ENCODE assay signal across 24 mouse cellular contexts in the genomic region with DNA sequence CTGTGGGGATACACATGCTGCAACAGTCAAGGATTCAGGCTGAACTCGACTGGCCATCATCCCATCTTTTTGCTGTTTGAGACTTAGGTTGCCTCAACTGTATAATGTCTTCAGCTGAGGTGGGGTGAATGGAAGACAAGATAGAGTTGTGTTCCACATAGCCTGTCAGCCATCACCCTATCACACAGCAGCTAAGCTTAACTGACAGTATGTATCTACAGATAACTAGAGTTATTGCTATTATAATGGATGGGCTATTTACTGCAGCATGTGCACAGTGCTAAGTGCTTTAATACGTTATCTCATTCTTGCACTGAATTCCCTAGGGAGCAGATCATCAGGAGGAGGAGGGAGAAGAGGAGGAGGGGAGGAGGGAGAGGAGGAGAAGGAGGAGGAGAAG.
DNase-seq lines count a peak whose midpoint lies in the region; ATAC-seq lines count a peak whose summit lies in the region.
"Had no signal": no experiment of that assay in that cellular context is flagged by ENCODE, and none has a peak within 500 bp of the region (broad histone marks: within the 10 kb centered on the region; RNA-seq: fewer than 3 reads in every experiment).

No protein-coding gene starts in this region.

- 40% methylated on average over 2 of the region's 2 CpGs for WGBS in hindbrain, embryonic 15.5 days
- 77% methylated on average over 2 of the region's 2 CpGs for WGBS in hindbrain, embryonic 11.5 days
- 58% methylated on average over 2 of the region's 2 CpGs for WGBS in neural tube, embryonic 13.5 days
- WGBS in limb, embryonic 10.5 days, result 75% methylated on average over 2 of the region's 2 CpGs

- H3K4me3 ChIP-seq in hindbrain, embryonic 15.5 days, result no peak overlapping the region
- no peak overlapping the region for H3K4me3 ChIP-seq in hindbrain, embryonic 11.5 days (ENCODE audit: low read depth, low read length)
- H3K4me3 ChIP-seq in neural tube, embryonic 13.5 days, result no peak overlapping the region
- no peak overlapping the region for H3K4me3 ChIP-seq in limb, embryonic 10.5 days
- H3K4me3 ChIP-seq: embryonic facial prominence, embryonic 12.5 days; embryonic facial prominence, embryonic 15.5 days; heart, adult 2 months; heart, embryonic 10.5 days; heart, embryonic 13.5 days; hindbrain, embryonic 12.5 days had no signal

- H3K9ac ChIP-seq in hindbrain, embryonic 15.5 days, result no peak overlapping the region
- no peak overlapping the region for H3K9ac ChIP-seq in hindbrain, embryonic 11.5 days (ENCODE audit: low read depth, low read length)
- H3K9ac ChIP-seq in neural tube, embryonic 13.5 days, result no peak overlapping the region
- H3K9ac ChIP-seq: embryonic facial prominence, embryonic 12.5 days; embryonic facial prominence, embryonic 15.5 days; heart, embryonic 13.5 days; hindbrain, embryonic 12.5 days had no signal

- H3K4me2 ChIP-seq in hindbrain, embryonic 15.5 days, result no peak overlapping the region
- no peak overlapping the region for H3K4me2 ChIP-seq in hindbrain, embryonic 11.5 days (replicated peaks; ENCODE audit: low read depth, low read length)
- H3K4me2 ChIP-seq in neural tube, embryonic 13.5 days, result no peak overlapping the region
- H3K4me2 ChIP-seq: embryonic facial prominence, embryonic 12.5 days; embryonic facial prominence, embryonic 15.5 days; heart, embryonic 13.5 days; hindbrain, embryonic 12.5 days had no signal

- H3K4me1 ChIP-seq in hindbrain, embryonic 15.5 days (replicated peaks), result peaks cover 27% of the 10 kb centered on the region
- H3K4me1 ChIP-seq in hindbrain, embryonic 11.5 days (replicated peaks; ENCODE audit: control insufficient read depth, insufficient read depth, low read length), result peaks cover 5% of the 10 kb centered on the region; the same call in 1 of the 2 replicates
- H3K4me1 ChIP-seq in neural tube, embryonic 13.5 days (replicated peaks), result peaks cover 61% of the 10 kb centered on the region
- H3K4me1 ChIP-seq in limb, embryonic 10.5 days, result peaks cover 50% of the 10 kb centered on the region

- H3K9me3 ChIP-seq in hindbrain, embryonic 15.5 days, result no peaks in the 10 kb centered on the region
- H3K9me3 ChIP-seq in hindbrain, embryonic 11.5 days (ENCODE audit: control insufficient read depth, low read length), result no peaks in the 10 kb centered on the region
- no peaks in the 10 kb centered on the region for H3K9me3 ChIP-seq in neural tube, embryonic 13.5 days
- 0 out of 2 replicates have a peak, but pooled peaks cover 2% of the 10 kb centered on the region for H3K9me3 ChIP-seq in limb, embryonic 10.5 days (replicated peaks)
- H3K9me3 ChIP-seq: embryonic facial prominence, embryonic 12.5 days; embryonic facial prominence, embryonic 15.5 days; heart, embryonic 10.5 days; heart, embryonic 13.5 days; hindbrain, embryonic 12.5 days had no signal

- DNase-seq in hindbrain, embryonic 11.5 days (ENCODE audit: low spot score), result no peak
- no peak for DNase-seq in neural tube, embryonic 10.5 days (ENCODE audit: extremely low spot score, low spot score)
- DNase-seq in limb, embryonic 10.5 days (ENCODE audit: low spot score), result no peak
- no peak for DNase-seq in kidney, adult 9 months
- no peak for DNase-seq in ovary, postnatal 10 days (ENCODE audit: low spot score)
- DNase-seq: adrenal gland, adult 8-10 months; adrenal gland, postnatal 25 days; cerebellum, adult 8-10 months; cerebellum, postnatal 36 days; gastrocnemius, postnatal 10 days; gastrocnemius, postnatal 36 days; heart, adult 2 months; heart, postnatal 14 days; heart, postnatal 4 days had no signal

- H3K27ac ChIP-seq in hindbrain, embryonic 15.5 days (replicated peaks), result no peak overlapping the region
- no peak overlapping the region for H3K27ac ChIP-seq in hindbrain, embryonic 11.5 days (ENCODE audit: low read depth, low read length)
- H3K27ac ChIP-seq in neural tube, embryonic 13.5 days (replicated peaks), result peak overlapping the region; percentile 49; the same call in 1 of the 2 replicates
- H3K27ac ChIP-seq in limb, embryonic 10.5 days, result peak overlapping the region; percentile 56; the same call in 1 of the 2 replicates
- H3K27ac ChIP-seq: embryonic facial prominence, embryonic 12.5 days; embryonic facial prominence, embryonic 15.5 days; heart, adult 2 months; heart, embryonic 10.5 days; heart, embryonic 13.5 days; hindbrain, embryonic 12.5 days had no signal

- H3K27me3 ChIP-seq in hindbrain, embryonic 15.5 days, result no peaks in the 10 kb centered on the region
- no peaks in the 10 kb centered on the region for H3K27me3 ChIP-seq in hindbrain, embryonic 11.5 days (ENCODE audit: control insufficient read depth, insufficient read depth, low read length)
- H3K27me3 ChIP-seq in neural tube, embryonic 13.5 days, result no peaks in the 10 kb centered on the region
- H3K27me3 ChIP-seq in limb, embryonic 10.5 days (ENCODE audit: low read depth, poor library complexity, severe bottlenecking), result no peaks in the 10 kb centered on the region
- H3K27me3 ChIP-seq: embryonic facial prominence, embryonic 12.5 days; embryonic facial prominence, embryonic 15.5 days; heart, embryonic 13.5 days; hindbrain, embryonic 12.5 days had no signal

- H3K36me3 ChIP-seq in hindbrain, embryonic 15.5 days, result no peaks in the 10 kb centered on the region
- H3K36me3 ChIP-seq in hindbrain, embryonic 11.5 days (ENCODE audit: control insufficient read depth, insufficient read depth, low read length), result no peaks in the 10 kb centered on the region
- no peaks in the 10 kb centered on the region for H3K36me3 ChIP-seq in neural tube, embryonic 13.5 days
- peaks cover 10% of the 10 kb centered on the region; the same call in 1 of the 2 replicates for H3K36me3 ChIP-seq in limb, embryonic 10.5 days
- H3K36me3 ChIP-seq: embryonic facial prominence, embryonic 12.5 days; embryonic facial prominence, embryonic 15.5 days; heart, embryonic 10.5 days; hindbrain, embryonic 12.5 days had no signal

- ATAC-seq in hindbrain, embryonic 15.5 days (ENCODE audit: low FRiP score, low read depth), result peak; percentile 48; the same call in 1 of the 2 replicates
- no peak for ATAC-seq in hindbrain, embryonic 11.5 days (ENCODE audit: low FRiP score)
- peak; percentile 64; the same call in 1 of the 2 replicates for ATAC-seq in neural tube, embryonic 13.5 days (ENCODE audit: low read depth)
- ATAC-seq: activated CD4-positive, CD25-positive, alpha-beta regulatory T cell, adult 4 months; CD4-positive, CD25-positive, alpha-beta regulatory T cell, adult 4 months; forebrain, embryonic 16.5 days had no signal

Comparison
In these comparisons a context has a peak if more than half of its experiments do, and no peak if none do; other contexts are left out.
1. H3K27ac ChIP-seq: peak in neural tube, embryonic 13.5 days (single experiment) and limb, embryonic 10.5 days (single experiment); none in hindbrain, embryonic 15.5 days (single experiment) and hindbrain, embryonic 11.5 days (single experiment).